Mouse (Mus musculus) liver, embryonic 16.5 days (tissue): ENCODE measurements around the gene Lrrc71. TPM values are rescaled to one million over a fixed set of nuclear protein-coding genes. Genes with fewer than 3 reads are reported as not detected.
A peak's percentile ranks its signal among the peaks of the same experiment; 100 is the strongest.

Experiments used
- ATAC-seq: fragments of 200-750 bp; cut with Nextera tagmentation; 2 replicates; pipeline ENCODE4 v1.8.0; 2017; ENCODE audit warnings: low read depth, mild to moderate bottlenecking, moderate number of reproducible peaks, moderate library complexity
- H3K27ac ChIP-seq: fragments of 300-500 bp; sonication (generic); 2 replicates; pipeline ENCODE4 v1.5.1; 2014; ENCODE audit warnings: mild to moderate bottlenecking, low read length
- H3K27me3 ChIP-seq: fragments of 300-500 bp; sonication (generic); 2 replicates; pipeline ENCODE4 v1.6.1; 2014; ENCODE audit warnings: low read depth, low read length, mixed read lengths; ENCODE audit not compliant: control insufficient read depth, insufficient read depth
- H3K36me3 ChIP-seq: fragments of 300-500 bp; sonication (generic); 2 replicates; pipeline ENCODE4 v1.6.1; 2014; ENCODE audit warnings: mild to moderate bottlenecking; ENCODE audit not compliant: control insufficient read depth, insufficient read depth
- H3K4me1 ChIP-seq: fragments of 300-500 bp; sonication (generic); 2 replicates; pipeline ENCODE4 v1.6.1; 2014; ENCODE audit warnings: low read depth, low read length, mixed read lengths; ENCODE audit not compliant: control insufficient read depth
- H3K4me2 ChIP-seq: fragments of 300-500 bp; sonication (generic); 2 replicates; pipeline ENCODE4 v1.6.1; 2014; ENCODE audit warnings: low read depth, low read length, mixed read lengths
- H3K4me3 ChIP-seq: fragments of 300-500 bp; sonication (generic); 2 replicates; pipeline ENCODE4 v1.5.1; 2014; ENCODE audit warnings: low read depth, mild to moderate bottlenecking, low read length
- H3K9ac ChIP-seq: fragments of 300-500 bp; sonication (generic); 2 replicates; pipeline ENCODE4 v1.6.1; 2014; ENCODE audit warnings: low read depth, low read length
- H3K9me3 ChIP-seq: fragments of 300-500 bp; sonication (generic); replicated peaks from 2 replicates; pipeline ENCODE4 v1.6.1; 2016; ENCODE audit warnings: low read length; ENCODE audit not compliant: control insufficient read depth
- WGBS: fragments of 180-500 bp; shearing (Covaris S2); extraction: QIAGEN DNeasy Blood & Tissue Kit; methylation state at CpG from one replicate; pipeline ENCODE4 v1.1.7; 2014; ENCODE audit not compliant: insufficient replicate concordance; 5-methylcytosine and 5-hydroxymethylcytosine counted together
- polyA plus RNA-seq: library from polyadenylated mRNA; unstranded; fragments of >200 nt; fragmentation: Nextera tagmentation; extraction: Ambion mirVana; gene quantifications from 2 replicates; pipeline ENCODE4 v1.2.1, GENCODE M21; 2015

Lrrc71 gene
- 0.07 and 0.18 TPM in 2 replicates for polyA plus RNA-seq

DNA sequence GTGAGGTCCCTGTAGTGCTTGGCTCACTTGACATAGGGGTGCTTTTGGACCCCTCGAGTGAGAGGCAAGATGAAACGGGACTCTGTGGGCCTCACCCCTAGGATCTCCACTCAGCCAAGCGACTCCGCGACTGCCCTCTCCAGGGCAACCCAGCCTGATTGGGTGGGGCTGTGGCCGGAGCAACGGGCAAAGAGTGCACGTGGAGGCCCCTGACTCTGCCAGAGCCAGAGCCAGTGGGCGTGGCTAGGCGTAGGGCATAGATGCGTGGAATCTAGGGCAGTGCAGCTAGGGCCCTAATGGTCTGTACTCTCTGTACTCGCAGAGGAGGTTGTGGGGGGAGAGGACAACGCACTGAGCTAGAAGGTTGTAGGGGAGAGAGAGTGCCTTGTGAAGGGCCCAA, at the start of gene Lrrc71:
Gene Lrrc71, minus strand, starts transcription at position 195 of the 400 bp plus-strand sequence.
- 47% methylated on average over 13 of the region's 13 CpGs for WGBS
- Histone ChIP-seq H3K9me3 (no peaks in the 10 kb centered on the region), H3K4me2 (no peak within 1 kb of the TSS), H3K4me1 (no peaks in the 10 kb centered on the region), H3K36me3 (no peaks in the 10 kb centered on the region), H3K27ac (no peak within 1 kb of the TSS), H3K9ac (no peak within 1 kb of the TSS), H3K27me3 (no peaks in the 10 kb centered on the region), H3K4me3 (no peak within 1 kb of the TSS)
- no peak for ATAC-seq

DNA sequence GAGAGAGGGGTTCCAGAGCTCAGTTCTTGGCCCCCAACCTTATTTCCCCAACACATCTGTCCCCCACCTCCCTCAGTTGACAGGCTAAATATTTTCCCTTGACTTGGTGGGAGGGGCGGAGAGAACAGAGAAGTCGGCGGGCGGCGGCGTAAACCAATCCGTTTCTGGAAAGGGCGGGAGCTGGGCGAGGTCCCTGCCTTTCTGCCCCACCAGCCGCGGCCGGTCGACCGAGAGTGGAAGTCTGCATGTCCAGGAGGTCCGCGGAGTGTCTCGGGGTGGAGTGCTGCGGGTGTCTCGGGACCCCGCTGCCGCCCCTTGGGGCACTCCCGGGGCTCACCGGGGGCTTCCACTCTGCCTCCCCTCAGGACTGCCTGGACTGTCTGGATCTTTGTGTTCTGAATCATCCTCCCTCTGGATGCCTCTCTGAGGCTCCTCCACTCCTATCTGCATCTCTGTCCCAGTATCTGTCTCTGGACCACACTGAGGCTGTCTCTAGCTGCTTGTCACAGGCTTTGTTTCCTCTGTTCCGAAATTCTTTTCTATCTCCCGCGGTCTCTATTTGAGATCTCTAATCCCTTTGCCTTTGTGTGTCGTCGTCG, 48.4 kb upstream of the Lrrc71 start, which contains the start of gene Insrr:
Gene Insrr, plus strand, starts transcription at position 216 of the 599 bp plus-strand sequence.
- no peak within 1 kb of the TSS for H3K4me3 ChIP-seq
- H3K9ac ChIP-seq = no peak within 1 kb of the TSS
- 2% methylated on average over 29 of the region's 29 CpGs for WGBS
- peaks cover 83% of the 10 kb centered on the region for H3K27me3 ChIP-seq
- H3K27ac ChIP-seq = no peak within 1 kb of the TSS
- H3K4me2 ChIP-seq = no peak within 1 kb of the TSS
- H3K36me3 ChIP-seq = no peaks in the 10 kb centered on the region
- ATAC-seq = no peak
- H3K9me3 ChIP-seq = no peaks in the 10 kb centered on the region
- peaks cover 6% of the 10 kb centered on the region; the same call in 1 of the 2 replicates for H3K4me1 ChIP-seq

- no peaks in the 10 kb centered on the region for H3K36me3 ChIP-seq
- H3K4me3 ChIP-seq = 0 out of 2 replicates have a peak overlapping the region, but pooled peaks have one; percentile 15
- no peaks in the 10 kb centered on the region for H3K9me3 ChIP-seq
- no peak overlapping the region for H3K9ac ChIP-seq
- peak overlapping the region; percentile 40 for H3K4me2 ChIP-seq
- H3K27me3 ChIP-seq = peaks cover 86% of the 10 kb centered on the region
- no peak overlapping the region for H3K27ac ChIP-seq
- 14% methylated on average over 33 of the region's 33 CpGs for WGBS
- peaks cover 6% of the 10 kb centered on the region; the same call in 1 of the 2 replicates for H3K4me1 ChIP-seq
- no peak for ATAC-seq
Measured at GRCm38 (mm10) chr3:87795336-87796277, 47.2 kb upstream of the Lrrc71 start.

GRCm38 (mm10) chr3:87794922-87795325, 46.5 kb upstream of the Lrrc71 start, which contains the start of gene Ntrk1:
TSS of gene Ntrk1 (minus strand) at chr3:87795162.
- Histone ChIP-seq H3K4me3 (0 out of 2 replicates have a peak within 1 kb of the TSS, but pooled peaks have one; percentile 15), H3K9ac (no peak within 1 kb of the TSS; the same call in 1 of the 2 replicates), H3K4me2 (peak within 1 kb of the TSS; percentile 40), H3K9me3 (no peaks in the 10 kb centered on the region), H3K36me3 (no peaks in the 10 kb centered on the region), H3K27me3 (peaks cover 80% of the 10 kb centered on the region), H3K4me1 (peaks cover 6% of the 10 kb centered on the region; the same call in 1 of the 2 replicates), H3K27ac (no peak within 1 kb of the TSS)
- under 1% methylated on average over 44 of the region's 47 CpGs for WGBS
- no peak for ATAC-seq

GRCm38 (mm10) chr3:87789768-87790167, 41.3 kb upstream of the Lrrc71 start:
- peaks cover 31% of the 10 kb centered on the region for H3K27me3 ChIP-seq
- no peaks in the 10 kb centered on the region for H3K36me3 ChIP-seq
- H3K4me3 ChIP-seq = no peak overlapping the region
- H3K4me1 ChIP-seq = peaks cover 2% of the 10 kb centered on the region; the same call in 1 of the 2 replicates
- no peak overlapping the region for H3K9ac ChIP-seq
- H3K9me3 ChIP-seq = no peaks in the 10 kb centered on the region
- H3K27ac ChIP-seq = no peak overlapping the region
- ATAC-seq = no peak
- WGBS = 35% methylated on average over 5 of the region's 5 CpGs
- H3K4me2 ChIP-seq = no peak overlapping the region

GRCm38 (mm10) chr3:87789248-87789647, 40.8 kb upstream of the Lrrc71 start:
- Histone ChIP-seq H3K9ac (no peak overlapping the region), H3K27ac (no peak overlapping the region), H3K9me3 (no peaks in the 10 kb centered on the region), H3K27me3 (peaks cover 26% of the 10 kb centered on the region), H3K4me1 (no peaks in the 10 kb centered on the region), H3K4me2 (no peak overlapping the region), H3K36me3 (no peaks in the 10 kb centered on the region), H3K4me3 (no peak overlapping the region)
- 42% methylated on average over 1 of the region's 1 CpGs for WGBS
- no peak for ATAC-seq

GRCm38 (mm10) chr3:87785626-87786214, 37.3 kb upstream of the Lrrc71 start:
- H3K4me3 ChIP-seq = no peak overlapping the region
- no peaks in the 10 kb centered on the region for H3K4me1 ChIP-seq
- H3K4me2 ChIP-seq = no peak overlapping the region
- H3K27me3 ChIP-seq = no peaks in the 10 kb centered on the region
- no peak for ATAC-seq
- no peaks in the 10 kb centered on the region for H3K36me3 ChIP-seq
- 45% methylated on average over 6 of the region's 6 CpGs for WGBS
- H3K9ac ChIP-seq = no peak overlapping the region
- H3K27ac ChIP-seq = no peak overlapping the region
- H3K9me3 ChIP-seq = no peaks in the 10 kb centered on the region

DNA sequence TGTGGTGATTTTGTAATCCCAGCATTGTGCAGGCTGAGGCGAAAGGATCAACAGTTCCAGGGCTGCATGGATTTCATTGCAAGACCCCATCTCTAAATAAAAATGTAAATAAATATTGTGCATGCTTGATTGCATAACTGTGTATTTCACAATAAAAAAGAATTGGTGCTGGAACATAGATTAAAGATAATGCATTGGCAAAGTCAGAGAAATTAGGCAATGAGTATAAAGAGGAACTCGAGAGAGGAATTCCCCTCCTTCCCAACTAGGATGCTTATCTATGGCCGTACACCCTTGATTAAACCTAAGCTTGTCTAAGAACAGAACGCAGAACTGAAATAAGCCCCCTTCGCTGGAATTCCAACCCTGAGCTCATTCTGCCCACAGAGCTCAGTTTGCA, 36.7 kb upstream of the Lrrc71 start:
- H3K27ac ChIP-seq = no peak overlapping the region
- H3K4me2 ChIP-seq = no peak overlapping the region
- H3K4me1 ChIP-seq = no peaks in the 10 kb centered on the region
- no peaks in the 10 kb centered on the region for H3K9me3 ChIP-seq
- ATAC-seq = no peak
- no peaks in the 10 kb centered on the region for H3K27me3 ChIP-seq
- H3K4me3 ChIP-seq = no peak overlapping the region
- WGBS = 33% methylated on average over 5 of the region's 5 CpGs
- H3K36me3 ChIP-seq = no peaks in the 10 kb centered on the region
- no peak overlapping the region for H3K9ac ChIP-seq
